Mouse (Mus musculus): ENCODE measurements around the gene Hand1. TPM values are rescaled to one million over a fixed set of nuclear protein-coding genes. Genes with fewer than 3 reads are reported as not detected.

Gene Hand1
- polyA plus RNA-seq, 1 experiment = not detected

DNA sequence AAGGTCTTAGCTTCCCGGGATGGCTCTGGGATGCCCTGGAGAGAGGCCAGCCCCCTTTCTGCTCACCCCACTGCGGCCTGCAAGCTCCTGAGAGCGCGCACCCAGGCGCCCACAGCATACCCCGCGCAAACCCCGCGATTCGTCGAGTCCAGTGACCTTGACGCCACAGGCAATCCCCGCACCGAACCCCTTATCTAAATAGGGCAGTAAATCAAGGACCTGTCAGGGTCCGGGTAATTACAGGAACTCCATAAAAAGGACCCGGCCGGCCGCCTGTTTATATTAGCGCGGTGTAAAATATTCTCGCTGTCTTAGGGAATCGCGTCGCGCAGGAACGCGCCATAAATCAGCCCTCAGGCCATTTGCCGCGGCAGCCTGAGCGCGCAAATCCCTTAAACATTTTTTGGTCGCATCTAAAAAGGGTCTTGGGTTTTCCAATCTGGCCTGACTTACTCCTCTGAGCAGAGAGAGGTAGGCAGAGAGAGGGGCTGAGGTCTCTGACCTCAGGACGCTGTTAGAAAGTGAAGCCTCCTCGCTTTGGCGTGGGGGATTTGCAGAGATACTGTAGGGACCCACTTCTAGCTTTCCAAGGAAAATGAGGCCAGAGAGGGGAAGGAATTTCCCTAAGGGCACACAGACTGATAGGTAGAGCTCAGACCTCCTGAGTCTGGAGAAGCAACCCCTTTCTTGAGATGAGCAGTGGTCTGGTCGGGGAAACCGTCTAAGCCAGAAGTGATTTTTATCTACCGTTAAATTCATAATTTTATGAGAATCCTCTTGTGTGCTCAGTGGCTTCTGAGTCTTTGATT, 4.5 kb upstream of the Hand1 start:
- WGBS = 4% methylated on average over 38 of the region's 38 CpGs

DNA sequence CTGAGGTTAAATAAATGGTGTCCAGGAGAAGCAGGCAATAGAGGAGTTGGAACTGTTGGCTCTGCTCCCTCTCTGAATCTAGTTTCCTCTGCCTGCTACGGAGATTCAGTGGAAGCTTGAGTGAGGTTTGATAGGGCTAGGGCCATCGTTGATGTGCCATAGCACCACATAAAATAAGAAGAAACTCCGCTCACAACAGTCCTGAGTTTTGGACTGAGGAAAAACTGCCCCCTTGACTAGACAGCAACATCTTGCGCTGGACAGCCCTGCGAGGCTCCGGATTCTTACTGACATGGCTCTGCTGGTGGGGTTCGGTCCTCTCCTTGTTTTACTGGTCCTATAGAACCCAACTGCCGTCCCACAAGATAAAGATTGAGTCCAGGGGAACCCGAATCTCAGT, 3.8 kb upstream of the Hand1 start:
- no peaks in the 10 kb centered on the region for H3K4me1 ChIP-seq (ENCODE audit: control insufficient read depth, insufficient read depth, low read length)
- WGBS = 23% methylated on average over 9 of the region's 9 CpGs
- no peak overlapping the region for H3K4me3 ChIP-seq (replicated peaks; ENCODE audit: control insufficient read depth, low read depth, low read length)
- TF ChIP-seq POLR2A (IDR thresholded peaks at IDR 0.05; ENCODE audit: borderline replicate concordance, control insufficient read depth, low read depth, low read length) (no peak), CTCF (IDR thresholded peaks at IDR 0.05; ENCODE audit: control insufficient read depth, insufficient read depth, low read length) (no peak)
- H3K27ac ChIP-seq (ENCODE audit: control insufficient read depth, insufficient read depth, low read depth, low read length, poor library complexity) = no peak overlapping the region

More for the DNA sequence above, 4.5 kb upstream of the Hand1 start:
- H3K4me1 ChIP-seq (ENCODE audit: control insufficient read depth, insufficient read depth, low read length) = no peaks in the 10 kb centered on the region
- TF ChIP-seq CTCF (IDR thresholded peaks at IDR 0.05; ENCODE audit: control insufficient read depth, insufficient read depth, low read length) (no peak), POLR2A (IDR thresholded peaks at IDR 0.05; ENCODE audit: borderline replicate concordance, control insufficient read depth, low read depth, low read length) (no peak)
- no peak overlapping the region for H3K4me3 ChIP-seq (replicated peaks; ENCODE audit: control insufficient read depth, low read depth, low read length)
- H3K27ac ChIP-seq (ENCODE audit: control insufficient read depth, insufficient read depth, low read depth, low read length, poor library complexity) = no peak overlapping the region

GRCm38 (mm10) chr11:57835931-57836330, 3.3 kb upstream of the Hand1 start:
- Histone ChIP-seq H3K4me1 (ENCODE audit: control insufficient read depth, insufficient read depth, low read length) (no peaks in the 10 kb centered on the region), H3K27ac (ENCODE audit: control insufficient read depth, insufficient read depth, low read depth, low read length, poor library complexity) (no peak overlapping the region), H3K4me3 (replicated peaks; ENCODE audit: control insufficient read depth, low read depth, low read length) (no peak overlapping the region)
- TF ChIP-seq CTCF (IDR thresholded peaks at IDR 0.05; ENCODE audit: control insufficient read depth, insufficient read depth, low read length) (no peak), POLR2A (IDR thresholded peaks at IDR 0.05; ENCODE audit: borderline replicate concordance, control insufficient read depth, low read depth, low read length) (no peak)
- WGBS = 22% methylated on average over 3 of the region's 3 CpGs

GRCm38 (mm10) chr11:57835331-57835730, 2.7 kb upstream of the Hand1 start:
- TF ChIP-seq CTCF (IDR thresholded peaks at IDR 0.05; ENCODE audit: control insufficient read depth, insufficient read depth, low read length) (no peak), POLR2A (IDR thresholded peaks at IDR 0.05; ENCODE audit: borderline replicate concordance, control insufficient read depth, low read depth, low read length) (no peak)

DNA sequence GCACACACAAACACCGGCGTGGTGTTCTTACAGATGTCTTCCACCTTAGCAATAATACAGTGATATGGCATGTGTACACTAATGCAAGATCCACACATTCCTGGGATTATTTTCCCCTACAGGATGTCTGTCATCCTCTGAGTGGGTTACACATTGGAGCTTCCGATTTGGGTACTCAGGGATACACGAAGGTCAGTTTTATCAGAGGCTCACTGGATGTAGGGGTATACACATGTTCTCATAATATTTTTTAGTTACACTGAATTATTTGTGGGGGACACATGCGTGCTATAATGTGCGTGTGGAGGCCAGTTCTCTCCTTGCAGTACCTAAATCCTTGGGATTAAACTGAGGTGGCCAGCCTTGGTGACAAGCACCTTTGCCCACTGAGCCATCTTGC, 1.4 kb upstream of the Hand1 start:
- 22% methylated on average over 6 of the region's 6 CpGs for WGBS
- Histone ChIP-seq H3K27ac (ENCODE audit: control insufficient read depth, insufficient read depth, low read depth, low read length, poor library complexity) (no peak overlapping the region), H3K4me1 (ENCODE audit: control insufficient read depth, insufficient read depth, low read length) (no peaks in the 10 kb centered on the region), H3K4me3 (replicated peaks; ENCODE audit: control insufficient read depth, low read depth, low read length) (no peak overlapping the region)
- no peak for TF ChIP-seq CTCF (IDR thresholded peaks at IDR 0.05; ENCODE audit: control insufficient read depth, insufficient read depth, low read length)

More at GRCm38 (mm10) chr11:57835331-57835730, 2.7 kb upstream of the Hand1 start:
- WGBS = 60% methylated on average over 2 of the region's 2 CpGs
- H3K4me3 ChIP-seq (replicated peaks; ENCODE audit: control insufficient read depth, low read depth, low read length) = no peak overlapping the region
- H3K27ac ChIP-seq (ENCODE audit: control insufficient read depth, insufficient read depth, low read depth, low read length, poor library complexity) = no peak overlapping the region
- H3K4me1 ChIP-seq (ENCODE audit: control insufficient read depth, insufficient read depth, low read length) = no peaks in the 10 kb centered on the region

- TF ChIP-seq POLR2A (IDR thresholded peaks at IDR 0.05; ENCODE audit: borderline replicate concordance, control insufficient read depth, low read depth, low read length) (no peak), CTCF (IDR thresholded peaks at IDR 0.05; ENCODE audit: control insufficient read depth, insufficient read depth, low read length) (no peak)
- Histone ChIP-seq H3K27ac (ENCODE audit: control insufficient read depth, insufficient read depth, low read depth, low read length, poor library complexity) (no peak overlapping the region), H3K4me3 (replicated peaks; ENCODE audit: control insufficient read depth, low read depth, low read length) (no peak overlapping the region), H3K4me1 (ENCODE audit: control insufficient read depth, insufficient read depth, low read length) (no peaks in the 10 kb centered on the region)
- WGBS = 9% methylated on average over 30 of the region's 30 CpGs
Observed at GRCm38 (mm10) chr11:57833296-57833977, 819 bp upstream of the Hand1 start.

DNA sequence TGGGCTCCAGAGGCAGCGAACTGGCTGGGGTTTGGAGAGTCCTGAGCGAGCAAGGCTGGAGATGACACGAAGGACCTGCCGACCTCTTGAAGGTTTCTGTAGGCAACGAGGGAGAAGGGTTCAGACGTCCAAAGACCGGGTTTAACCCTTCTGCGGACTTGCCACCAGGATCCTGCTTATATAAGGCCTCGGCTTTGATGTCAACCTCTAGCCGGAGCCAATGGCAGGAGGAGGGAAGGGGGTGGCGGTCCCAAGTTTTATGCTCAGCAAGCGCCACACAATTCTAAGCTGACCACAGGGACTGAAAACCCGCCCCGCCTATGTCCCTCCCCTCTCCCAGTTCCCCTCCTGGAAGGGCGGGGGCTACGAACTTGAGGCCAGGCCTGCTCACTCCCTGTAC, 757 bp downstream of the Hand1 start:
- TF ChIP-seq POLR2A (IDR thresholded peaks at IDR 0.05; ENCODE audit: borderline replicate concordance, control insufficient read depth, low read depth, low read length) (no peak), CTCF (IDR thresholded peaks at IDR 0.05; ENCODE audit: control insufficient read depth, insufficient read depth, low read length) (no peak)
- H3K4me1 ChIP-seq (ENCODE audit: control insufficient read depth, insufficient read depth, low read length) = no peaks in the 10 kb centered on the region
- WGBS = 31% methylated on average over 16 of the region's 16 CpGs
- no peak overlapping the region for H3K4me3 ChIP-seq (replicated peaks; ENCODE audit: control insufficient read depth, low read depth, low read length)
- H3K27ac ChIP-seq (ENCODE audit: control insufficient read depth, insufficient read depth, low read depth, low read length, poor library complexity) = no peak overlapping the region

DNA sequence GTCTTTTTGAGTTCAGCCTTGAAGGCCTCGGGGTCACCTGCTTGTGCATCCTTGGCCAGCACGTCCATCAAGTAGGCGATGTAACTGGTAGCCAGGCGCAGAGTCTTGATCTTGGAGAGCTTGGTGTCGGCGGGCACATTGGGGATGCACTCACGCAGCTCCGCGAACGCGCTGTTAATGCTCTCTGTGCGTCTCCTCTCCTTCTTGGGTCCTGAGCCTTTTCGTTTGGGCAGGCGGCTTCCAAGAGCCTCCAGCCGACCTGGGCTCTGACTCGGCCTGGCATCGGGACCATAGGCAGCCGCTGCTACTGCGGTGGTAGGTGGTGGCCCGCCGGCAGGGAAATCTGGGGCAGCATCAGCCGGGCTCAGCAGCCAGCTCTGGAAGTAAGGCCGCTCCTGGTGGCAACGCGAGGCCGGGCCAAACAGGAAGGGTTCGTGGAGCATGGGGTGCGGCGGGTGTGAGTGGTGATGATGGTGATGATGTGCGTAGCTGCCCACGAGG, 1.3 kb downstream of the Hand1 start:
- H3K4me3 ChIP-seq (replicated peaks; ENCODE audit: control insufficient read depth, low read depth, low read length) = no peak overlapping the region
- 21% methylated on average over 31 of the region's 31 CpGs for WGBS
- H3K27ac ChIP-seq (ENCODE audit: control insufficient read depth, insufficient read depth, low read depth, low read length, poor library complexity) = no peak overlapping the region
- no peak for TF ChIP-seq CTCF (IDR thresholded peaks at IDR 0.05; ENCODE audit: control insufficient read depth, insufficient read depth, low read length)
- TF ChIP-seq POLR2A (IDR thresholded peaks at IDR 0.05; ENCODE audit: borderline replicate concordance, control insufficient read depth, low read depth, low read length) = no peak
- no peaks in the 10 kb centered on the region for H3K4me1 ChIP-seq (ENCODE audit: control insufficient read depth, insufficient read depth, low read length)

Data from bone marrow, adult 2 months (tissue).